Mouse (Mus musculus) midbrain, embryonic 16.5 days (tissue): ENCODE results near the gene Atf1. TPM values are rescaled to one million over a fixed set of nuclear protein-coding genes. Genes with fewer than 3 reads are reported as not detected.
A peak's percentile ranks its signal among the peaks of the same experiment; 100 is the strongest.
"Not testable (repeated sequence)": the region's sequence is repeated elsewhere in the genome, so short reads cannot be mapped to it uniquely, and the experiment has no call there.

Experiments used
- ATAC-seq: fragments of 200-750 bp; cut with Nextera tagmentation; 2 replicates; pipeline ENCODE4 v1.8.0; 2017; ENCODE audit warnings: moderate TSS enrichment
- H3K27ac ChIP-seq: fragments of 300-500 bp; sonication (generic); 2 replicates; pipeline ENCODE4 v1.5.1; 2014; ENCODE audit warnings: mild to moderate bottlenecking, low read length, mixed read lengths
- H3K27me3 ChIP-seq: fragments of 300-500 bp; sonication (generic); 2 replicates; pipeline ENCODE4 v1.6.1; 2014; ENCODE audit warnings: low read depth, low read length, mixed read lengths; ENCODE audit not compliant: control insufficient read depth, insufficient read depth
- H3K36me3 ChIP-seq: fragments of 300-500 bp; sonication (generic); 2 replicates; pipeline ENCODE4 v1.6.1; 2014; ENCODE audit warnings: mild to moderate bottlenecking, low read length, moderate library complexity, mixed read lengths; ENCODE audit not compliant: control insufficient read depth, insufficient read depth
- H3K4me1 ChIP-seq: fragments of 300-500 bp; sonication (generic); 2 replicates; pipeline ENCODE4 v1.6.1; 2014; ENCODE audit warnings: mild to moderate bottlenecking, low read length, mixed read lengths; ENCODE audit not compliant: control insufficient read depth, insufficient read depth
- H3K4me2 ChIP-seq: fragments of 300-500 bp; sonication (generic); 2 replicates; pipeline ENCODE4 v1.6.1; 2014; ENCODE audit warnings: mild to moderate bottlenecking, low read length, mixed read lengths
- H3K4me3 ChIP-seq: fragments of 300-500 bp; sonication (generic); 2 replicates; pipeline ENCODE4 v1.5.1; 2014; ENCODE audit warnings: low read depth, mild to moderate bottlenecking, low read length, moderate library complexity, mixed read lengths
- H3K9ac ChIP-seq: fragments of 300-500 bp; sonication (generic); 2 replicates; pipeline ENCODE4 v1.6.1; 2014; ENCODE audit warnings: low read depth, low read length, mixed read lengths
- H3K9me3 ChIP-seq: fragments of 300-500 bp; sonication (generic); replicated peaks from 2 replicates; pipeline ENCODE4 v1.6.1; 2014; ENCODE audit warnings: mild to moderate bottlenecking, low read length, mixed read lengths; ENCODE audit not compliant: control insufficient read depth, poor library complexity, severe bottlenecking
- WGBS: fragments of 180-500 bp; shearing (Covaris S2); extraction: QIAGEN DNeasy Blood & Tissue Kit; methylation state at CpG from one replicate; pipeline ENCODE4 v1.1.7; 2014; 5-methylcytosine and 5-hydroxymethylcytosine counted together
- polyA plus RNA-seq: library from polyadenylated mRNA; unstranded; fragments of >200 nt; fragmentation: Nextera tagmentation; extraction: Ambion mirVana; gene quantifications from 2 replicates; pipeline ENCODE4 v1.2.1, GENCODE M21; 2015

The Atf1 gene
- polyA plus RNA-seq, 1 experiment from 2014 or later = 11.4 TPM

DNA sequence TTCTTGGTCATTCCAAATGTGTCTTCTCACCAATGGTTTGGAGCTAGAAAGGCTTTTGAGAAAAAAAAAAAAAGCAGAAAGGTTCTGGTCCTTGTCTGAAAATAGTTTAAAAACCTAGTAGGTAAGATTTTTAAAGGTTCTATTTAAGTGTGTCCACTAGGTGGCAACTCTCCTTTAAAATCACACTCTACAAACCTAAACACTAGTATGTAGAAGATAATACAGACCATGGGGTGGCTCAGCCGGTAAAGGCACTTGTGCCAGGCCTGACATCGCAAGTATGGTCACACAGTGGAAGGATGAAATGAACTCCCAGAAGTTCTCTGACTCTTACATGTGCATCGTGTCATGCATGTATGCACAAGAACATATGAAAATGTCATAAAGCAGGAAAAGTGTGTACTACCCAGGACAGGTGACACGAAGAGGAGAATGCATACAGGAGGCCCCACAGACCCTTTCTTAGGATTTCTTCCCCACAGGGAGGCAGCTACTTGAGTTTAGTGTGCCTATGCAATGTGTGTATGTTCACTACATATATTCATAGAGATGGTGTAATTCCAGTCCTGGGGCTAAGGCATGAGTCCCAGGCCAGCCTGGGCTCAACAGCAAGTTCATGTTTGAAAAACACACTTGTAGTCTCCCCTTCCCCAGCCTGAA is 35.8 kb downstream of the Atf1 start:
- WGBS = 13% methylated on average over 4 of the region's 4 CpGs
- no peak overlapping the region for H3K4me3 ChIP-seq
- no peak overlapping the region for H3K27ac ChIP-seq
- 0 out of 2 replicates have a peak, but pooled peaks have one; percentile 48 for ATAC-seq
- no peak overlapping the region for H3K4me2 ChIP-seq
- H3K36me3 ChIP-seq = peaks cover 9% of the 10 kb centered on the region
- no peaks in the 10 kb centered on the region for H3K4me1 ChIP-seq
- no peaks in the 10 kb centered on the region for H3K9me3 ChIP-seq
- no peaks in the 10 kb centered on the region for H3K27me3 ChIP-seq
- no peak overlapping the region for H3K9ac ChIP-seq

- 87% methylated on average over 4 of the region's 5 CpGs for WGBS
- Histone ChIP-seq H3K9ac (no peak overlapping the region), H3K36me3 (peaks cover 4% of the 10 kb centered on the region; the same call in 1 of the 2 replicates), H3K4me3 (no peak overlapping the region), H3K27ac (no peak overlapping the region), H3K9me3 (no peaks in the 10 kb centered on the region), H3K27me3 (no peaks in the 10 kb centered on the region), H3K4me2 (no peak overlapping the region), H3K4me1 (no peaks in the 10 kb centered on the region)
- ATAC-seq = no peak
These were observed 38.1 kb downstream of the Atf1 start for GRCm38 (mm10) chr15:100265586-100266325.

DNA sequence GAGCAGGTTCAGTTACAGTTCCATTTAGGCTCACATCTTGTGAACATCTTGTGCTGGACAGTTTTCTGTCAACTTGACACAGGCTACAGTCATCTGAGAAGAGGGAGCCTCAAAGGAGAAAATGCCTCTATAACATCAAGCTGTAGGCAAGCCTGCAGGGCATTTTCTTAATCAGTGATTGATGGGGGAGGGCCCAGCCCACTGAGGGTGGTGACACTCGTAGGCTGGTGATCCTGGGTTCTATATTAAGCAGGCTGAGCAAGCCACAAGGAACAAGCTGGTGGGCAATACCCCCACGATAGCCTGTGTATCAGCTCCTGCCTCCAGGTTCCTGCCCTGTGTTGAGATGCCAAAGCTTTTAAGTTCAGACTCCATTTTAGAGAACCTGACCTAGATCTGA is 41.3 kb downstream of the Atf1 start:
- H3K9ac ChIP-seq = no peak overlapping the region
- 82% methylated on average over 2 of the region's 2 CpGs for WGBS
- no peaks in the 10 kb centered on the region for H3K36me3 ChIP-seq
- no peak overlapping the region for H3K27ac ChIP-seq
- no peaks in the 10 kb centered on the region for H3K4me1 ChIP-seq
- no peak overlapping the region for H3K4me2 ChIP-seq
- no peaks in the 10 kb centered on the region for H3K27me3 ChIP-seq
- ATAC-seq = no peak
- no peak overlapping the region for H3K4me3 ChIP-seq
- H3K9me3 ChIP-seq = 0 out of 2 replicates have a peak, but pooled peaks cover 2% of the 10 kb centered on the region

DNA sequence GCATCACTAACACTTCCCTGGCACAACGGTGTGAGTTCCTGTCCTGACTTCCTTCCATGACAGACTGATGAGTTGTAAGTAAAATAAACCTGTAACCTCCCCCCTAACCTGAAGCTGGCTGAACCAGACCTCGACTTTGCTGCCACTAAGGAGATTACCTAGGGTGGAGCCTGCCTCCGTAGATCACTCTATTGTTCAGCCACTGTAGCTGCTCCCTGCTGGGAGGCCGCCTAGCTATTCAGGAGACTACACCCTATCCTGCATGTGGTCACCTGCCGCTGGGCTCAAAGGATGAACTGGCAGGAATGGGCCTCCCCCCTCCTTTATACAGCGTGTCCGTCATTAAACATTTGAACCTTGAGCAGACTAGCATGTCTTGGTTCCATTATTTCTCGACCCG is 42.2 kb downstream of the Atf1 start:
- ATAC-seq = no peak
- Histone ChIP-seq H3K36me3 (no peaks in the 10 kb centered on the region), H3K4me1 (no peaks in the 10 kb centered on the region), H3K9ac (no peak overlapping the region), H3K27me3 (no peaks in the 10 kb centered on the region), H3K4me3 (no peak overlapping the region), H3K9me3 (0 out of 2 replicates have a peak, but pooled peaks cover 2% of the 10 kb centered on the region), H3K27ac (no peak overlapping the region), H3K4me2 (no peak overlapping the region)
- WGBS = 10% methylated on average over 9 of the region's 9 CpGs

GRCm38 (mm10) chr15:100270609-100271008 is 43.0 kb downstream of the Atf1 start:
- not testable (repeated sequence) for ATAC-seq, H3K9me3 ChIP-seq, H3K36me3 ChIP-seq, H3K27me3 ChIP-seq, H3K9ac ChIP-seq, H3K27ac ChIP-seq, H3K4me3 ChIP-seq, H3K4me2 ChIP-seq, H3K4me1 ChIP-seq
- 19% methylated on average over 7 of the region's 7 CpGs for WGBS

DNA sequence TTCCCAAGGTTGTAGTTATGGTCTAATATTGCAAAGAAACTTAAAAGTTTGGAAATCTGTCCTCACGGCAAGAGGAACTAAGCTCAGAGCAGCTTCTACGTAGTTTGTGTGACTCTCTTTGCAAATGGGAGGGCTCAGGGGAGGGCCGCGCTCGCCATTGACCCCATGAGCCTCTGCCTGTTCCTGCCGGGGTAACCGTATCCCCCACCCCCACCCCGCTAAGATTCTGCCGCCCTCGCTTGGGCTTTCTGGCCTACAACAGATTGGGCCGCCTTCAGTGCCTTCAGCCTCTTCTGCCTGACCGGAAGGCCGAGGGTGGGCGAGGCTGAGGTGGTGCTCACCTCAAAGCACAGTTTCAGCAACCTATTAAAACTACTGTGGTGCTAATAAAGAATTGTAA is 43.8 kb downstream of the Atf1 start:
- no peak overlapping the region for H3K4me2 ChIP-seq
- H3K27ac ChIP-seq = no peak overlapping the region
- WGBS = 61% methylated on average over 14 of the region's 14 CpGs
- no peaks in the 10 kb centered on the region for H3K36me3 ChIP-seq
- no peaks in the 10 kb centered on the region for H3K27me3 ChIP-seq
- H3K4me3 ChIP-seq = no peak overlapping the region
- no peak overlapping the region for H3K9ac ChIP-seq
- no peak for ATAC-seq
- 0 out of 2 replicates have a peak, but pooled peaks cover 2% of the 10 kb centered on the region for H3K9me3 ChIP-seq
- no peaks in the 10 kb centered on the region for H3K4me1 ChIP-seq

DNA sequence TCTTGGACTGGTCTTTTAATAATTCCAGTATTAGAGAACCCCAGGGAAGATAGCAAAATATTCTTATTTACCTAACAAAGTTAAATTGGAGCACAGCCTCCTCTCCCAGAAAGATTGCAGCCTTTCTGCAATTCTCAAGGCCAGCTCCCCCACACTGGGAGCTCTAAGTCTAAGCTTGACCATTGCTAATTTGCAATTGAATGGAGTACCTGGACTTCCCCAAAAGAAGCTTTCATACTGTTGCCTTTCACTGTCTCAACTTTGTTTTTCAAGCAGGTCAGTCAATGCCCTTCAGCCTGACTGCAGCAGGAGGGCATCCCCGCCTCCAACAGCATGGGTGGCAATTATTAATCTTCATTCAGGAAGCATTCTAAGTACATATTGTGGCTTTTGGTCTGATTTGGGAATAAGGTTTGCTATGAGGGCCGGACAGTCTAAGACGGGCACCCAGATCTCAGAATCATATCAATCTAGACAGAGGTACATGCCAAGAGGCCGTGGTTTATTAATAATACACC is 46.2 kb downstream of the Atf1 start:
- WGBS = 81% methylated on average over 4 of the region's 4 CpGs
- not testable (repeated sequence) for ATAC-seq, H3K9ac ChIP-seq, H3K4me1 ChIP-seq, H3K36me3 ChIP-seq, H3K4me3 ChIP-seq, H3K4me2 ChIP-seq, H3K9me3 ChIP-seq, H3K27me3 ChIP-seq, H3K27ac ChIP-seq

DNA sequence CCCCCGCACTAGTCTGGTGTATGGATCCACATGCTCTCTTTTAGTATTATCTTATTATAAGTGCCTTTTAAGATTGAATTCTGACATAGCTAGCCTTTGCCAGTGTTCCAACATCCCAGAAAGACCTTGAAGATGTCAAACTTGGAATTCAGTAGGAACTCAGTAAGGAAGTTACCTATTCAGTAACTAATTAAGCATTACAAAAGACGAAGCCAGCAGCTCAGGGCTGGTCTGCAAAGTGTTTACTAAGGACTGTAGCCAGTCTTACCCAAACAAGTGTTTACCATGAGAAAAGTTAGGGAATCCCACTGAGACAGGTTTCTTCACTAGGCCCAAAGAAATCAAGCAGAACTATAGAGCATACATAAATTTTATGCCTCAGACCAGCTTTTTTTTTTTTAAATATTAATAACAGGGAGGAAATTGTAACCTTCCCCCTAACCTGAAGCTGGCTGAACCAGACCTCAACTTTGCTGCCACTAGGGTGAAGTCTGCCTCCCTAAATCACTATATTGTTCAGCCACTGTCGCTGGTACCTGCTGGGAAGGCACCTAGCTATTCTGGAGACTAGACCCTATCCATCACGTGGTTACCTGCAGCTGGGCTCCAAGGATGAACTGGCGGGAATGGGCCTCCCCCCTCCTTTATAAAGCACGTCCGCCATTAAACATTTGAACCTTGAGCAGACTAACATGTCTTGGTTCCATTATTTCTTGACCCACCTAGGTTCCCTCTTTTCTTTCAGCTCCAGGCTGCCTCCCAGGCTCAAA is 47.4 kb downstream of the Atf1 start:
- Histone ChIP-seq H3K9me3 (0 out of 2 replicates have a peak, but pooled peaks cover 2% of the 10 kb centered on the region), H3K4me2 (no peak overlapping the region), H3K27ac (no peak overlapping the region), H3K36me3 (no peaks in the 10 kb centered on the region), H3K27me3 (no peaks in the 10 kb centered on the region), H3K4me1 (no peaks in the 10 kb centered on the region), H3K4me3 (no peak overlapping the region), H3K9ac (no peak overlapping the region)
- 90% methylated on average over 7 of the region's 7 CpGs for WGBS
- no peak for ATAC-seq
